Mouse (Mus musculus) G1E (cell line): Measurements from ENCODE around the gene Olfr1204. TPM values are rescaled to one million over a fixed set of nuclear protein-coding genes. Genes with fewer than 3 reads are reported as not detected.

ENCODE experiments used
- ATAC-seq: 2 replicates; pipeline ENCODE4 v1.8.0; 2016; ENCODE audit warnings: mild to moderate bottlenecking; ENCODE audit not compliant: insufficient number of reproducible peaks, poor library complexity, low FRiP score, severe bottlenecking; ENCODE audit errors: extremely low read depth
- DNase-seq: peaks from one replicate; pipeline ENCODE4 v3.0.0; 2012; ENCODE audit warnings: low spot score
- H3K27me3 ChIP-seq: 2 replicates; pipeline ENCODE4 v1.6.1; 2012; ENCODE audit warnings: mild to moderate bottlenecking, low read length, inconsistent platforms; ENCODE audit not compliant: insufficient read depth
- H3K36me3 ChIP-seq: replicated peaks from 2 replicates; pipeline ENCODE3; 2012; ENCODE audit warnings: mild to moderate bottlenecking, inconsistent platforms
- H3K4me1 ChIP-seq: 2 replicates; pipeline ENCODE4 v1.6.1; 2012; ENCODE audit warnings: low read depth, low read length, inconsistent platforms, mixed read lengths; ENCODE audit not compliant: insufficient read depth
- H3K4me3 ChIP-seq: 2 replicates; pipeline ENCODE4 v1.5.1; 2012; ENCODE audit warnings: low read depth, mild to moderate bottlenecking, inconsistent platforms, low read length, moderate library complexity, mixed read lengths
- H3K9me3 ChIP-seq: replicated peaks from 2 replicates; pipeline ENCODE4 v1.6.1; 2012; ENCODE audit warnings: inconsistent platforms
- CTCF ChIP-seq: IDR thresholded peaks from 2 replicates; pipeline ENCODE4 v1.5.1; 2012; ENCODE audit warnings: low read depth, low read length, inconsistent platforms, mixed read lengths
- GATA1 ChIP-seq: IDR thresholded peaks from 2 replicates; pipeline ENCODE4 v1.6.1; 2012; ENCODE audit warnings: borderline replicate concordance, low read length, inconsistent platforms, mixed read lengths
- GATA2 ChIP-seq: IDR thresholded peaks from 2 replicates; pipeline ENCODE4 v1.6.1; 2012; ENCODE audit warnings: low read depth, low read length, inconsistent platforms, borderline replicate concordance
- POLR2AphosphoS5 ChIP-seq: IDR thresholded peaks from 2 replicates; pipeline ENCODE4 v1.6.1; 2012; ENCODE audit warnings: low read depth, low read length, inconsistent platforms; ENCODE audit not compliant: insufficient replicate concordance
- TAL1 ChIP-seq: conservative IDR thresholded peaks from 2 replicates; pipeline ENCODE4 v1.6.1; 2012; ENCODE audit warnings: low read depth, low read length, inconsistent platforms, mixed read lengths
- polyA plus RNA-seq: library from polyadenylated mRNA; stranded (reverse); fragments of >175 nt; gene quantifications from 2 replicates; pipeline ENCODE4 v1.2.3, GENCODE M21; 2012
- total RNA-seq, 2 experiments: library from RNA; stranded (forward) in 1 of 2; stranded (reverse) in 1 of 2; fragments of 200-1000 nt in 1 of 2; fragments of >200 nt in 1 of 2; fragmentation: Nextera tagmentation in 1 of 2; gene quantifications; 2 replicates each; pipeline ENCODE4 v1.2.3; 2014 to 2017

The Olfr1204 gene
- not detected in 2 replicates for total RNA-seq (2014; fragmentation: Nextera tagmentation)
- total RNA-seq (2017) = 0.06 and 0.11 TPM in 2 replicates
- not detected in 2 replicates for polyA plus RNA-seq

DNA sequence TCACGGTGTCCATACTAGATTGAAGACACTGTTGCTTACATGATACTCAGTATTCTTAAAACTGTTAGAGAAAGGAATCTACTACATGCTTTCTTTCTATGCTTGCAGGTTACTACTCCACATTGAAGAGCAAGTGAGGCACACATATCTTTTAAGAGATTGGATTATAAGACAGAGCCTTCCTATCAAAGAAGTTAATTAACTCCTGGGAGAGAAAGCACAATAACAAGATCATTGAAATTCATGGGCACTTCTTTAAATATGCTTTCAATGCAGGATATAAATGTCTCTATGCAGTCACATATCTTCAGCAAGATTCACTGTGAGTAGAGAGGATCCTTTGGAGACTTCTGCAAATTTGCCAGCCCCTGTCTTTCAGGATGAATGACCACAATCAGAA is at the start of gene Olfr1204:
TSS of gene Olfr1204 (plus strand) at position 301 of the 400 bp plus-strand sequence.
- H3K4me1 ChIP-seq = no peaks in the 10 kb centered on the region
- no peaks in the 10 kb centered on the region; the same call in 1 of the 2 replicates for H3K9me3 ChIP-seq
- no peaks in the 10 kb centered on the region for H3K36me3 ChIP-seq
- DNase-seq (no peak), ATAC-seq (no peak)
- H3K27me3 ChIP-seq = no peaks in the 10 kb centered on the region
- TF ChIP-seq GATA1 = no peak
- no peak for TF ChIP-seq CTCF
- TF ChIP-seq GATA2 = no peak
- no peak for TF ChIP-seq TAL1
- no peak for TF ChIP-seq POLR2AphosphoS5
- no peak within 1 kb of the TSS for H3K4me3 ChIP-seq

DNA sequence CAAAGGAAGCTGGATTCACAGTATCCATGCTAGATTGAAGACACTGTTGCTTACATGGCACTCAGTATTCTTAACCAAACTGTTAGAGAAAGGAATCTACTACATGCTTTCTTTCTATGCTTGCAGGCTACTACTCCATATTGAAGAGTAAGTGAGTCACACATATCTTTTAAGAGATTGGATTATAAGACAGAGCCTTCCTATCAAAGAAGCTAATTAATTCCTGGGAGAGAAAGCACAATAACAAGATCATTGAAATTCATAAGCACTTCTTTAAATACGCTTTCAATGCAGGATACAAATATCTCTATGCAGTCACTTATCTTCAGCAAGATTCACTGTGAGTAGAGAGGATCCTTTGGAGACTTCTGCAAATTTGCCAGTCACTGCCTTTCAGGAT is 34.9 kb upstream of the Olfr1204 start, which contains the start of gene Olfr1202:
TSS of gene Olfr1202 (plus strand) at position 301 of the 400 bp plus-strand sequence.
- no peak for DNase-seq
- H3K9me3 ChIP-seq = no peaks in the 10 kb centered on the region
- ATAC-seq = no peak
- H3K27me3 ChIP-seq = no peaks in the 10 kb centered on the region
- no peaks in the 10 kb centered on the region for H3K4me1 ChIP-seq
- no peak for TF ChIP-seq GATA1
- no peak for TF ChIP-seq CTCF
- TF ChIP-seq GATA2 = no peak
- TF ChIP-seq TAL1 = no peak
- no peak within 1 kb of the TSS for H3K4me3 ChIP-seq
- H3K36me3 ChIP-seq = no peaks in the 10 kb centered on the region

GRCm38 (mm10) chr2:88829437-88829836 is 19.7 kb upstream of the Olfr1204 start, which contains the start of gene Olfr1205:
Gene Olfr1205 (plus strand): TSS chr2:88829737.
- 0 out of 2 replicates have a peak, but pooled peaks cover 5% of the 10 kb centered on the region for H3K9me3 ChIP-seq
- ATAC-seq (no peak), DNase-seq (no peak)
- H3K27me3 ChIP-seq = no peaks in the 10 kb centered on the region
- H3K36me3 ChIP-seq = no peaks in the 10 kb centered on the region
- no peaks in the 10 kb centered on the region for H3K4me1 ChIP-seq
- TF ChIP-seq CTCF (no peak), GATA1 (no peak), TAL1 (no peak), POLR2AphosphoS5 (no peak), GATA2 (no peak)
- no peak within 1 kb of the TSS for H3K4me3 ChIP-seq

GRCm38 (mm10) chr2:88838477-88838876 is 10.6 kb upstream of the Olfr1204 start:
- no peaks in the 10 kb centered on the region for H3K9me3 ChIP-seq
- no peak for ATAC-seq
- H3K4me3 ChIP-seq = no peak overlapping the region
- TF ChIP-seq GATA1 (no peak), POLR2AphosphoS5 (no peak), TAL1 (no peak)
- DNase-seq = no peak
- H3K27me3 ChIP-seq = no peaks in the 10 kb centered on the region
- no peaks in the 10 kb centered on the region for H3K4me1 ChIP-seq
- no peaks in the 10 kb centered on the region for H3K36me3 ChIP-seq

DNA sequence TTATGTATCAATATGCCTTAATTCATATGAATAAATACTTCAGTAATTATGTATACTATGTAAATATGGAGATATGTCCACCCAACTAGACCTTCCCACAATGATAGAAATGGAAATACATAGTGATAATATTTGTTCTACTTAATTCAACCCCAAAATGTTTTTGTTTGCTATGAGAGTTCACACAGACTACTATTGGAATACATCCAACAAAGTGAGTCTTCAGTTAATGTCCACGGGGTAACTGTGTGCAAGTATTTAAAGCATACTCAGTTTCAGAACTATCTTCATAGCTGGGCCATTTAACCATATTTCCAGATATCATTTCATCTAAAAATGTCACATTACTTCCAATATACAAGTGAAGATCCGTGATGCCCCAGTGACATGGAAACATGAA is 13.8 kb downstream of the Olfr1204 start, which contains the start of gene Olfr1206:
TSS of gene Olfr1206 (plus strand) at position 301 of the 400 bp plus-strand sequence.
- Histone ChIP-seq H3K27me3 (no peaks in the 10 kb centered on the region), H3K36me3 (no peaks in the 10 kb centered on the region), H3K4me1 (no peaks in the 10 kb centered on the region), H3K4me3 (no peak within 1 kb of the TSS), H3K9me3 (peaks cover 9% of the 10 kb centered on the region)
- ATAC-seq = no peak
- DNase-seq = no peak
- TF ChIP-seq CTCF (no peak), POLR2AphosphoS5 (no peak), GATA2 (no peak), TAL1 (no peak)

- H3K4me1 ChIP-seq = no peaks in the 10 kb centered on the region
- no peak within 1 kb of the TSS for H3K4me3 ChIP-seq
- H3K36me3 ChIP-seq = no peaks in the 10 kb centered on the region
- 0 out of 2 replicates have a peak, but pooled peaks cover 5% of the 10 kb centered on the region for H3K9me3 ChIP-seq
- no peaks in the 10 kb centered on the region for H3K27me3 ChIP-seq
- ATAC-seq (no peak), DNase-seq (no peak)
- TF ChIP-seq CTCF (no peak), TAL1 (no peak), GATA2 (no peak), POLR2AphosphoS5 (no peak), GATA1 (no peak)
Measured at GRCm38 (mm10) chr2:88902211-88902610, 53.1 kb downstream of the Olfr1204 start, which contains the start of gene Olfr1208. Gene Olfr1208 (minus strand): TSS chr2:88902311.

Other genes with a start within 250 kb of the Olfr1204 start
Only the 20 nearest of the 24 such genes appear.
- not detected in 2 replicates for gene Olfr1193, start 173.7 kb upstream of the Olfr1204 start, total RNA-seq (2014; fragmentation: Nextera tagmentation)
- 0.12 and 0.55 TPM in 2 replicates for gene Olfr1193, start 173.7 kb upstream of the Olfr1204 start, total RNA-seq (2017)
- gene Olfr1193, start 173.7 kb upstream of the Olfr1204 start, polyA plus RNA-seq = not detected in 2 replicates
- gene Olfr1195, start 160.1 kb upstream of the Olfr1204 start, total RNA-seq (2014; fragmentation: Nextera tagmentation) = not detected in 2 replicates
- gene Olfr1195, start 160.1 kb upstream of the Olfr1204 start, total RNA-seq (2017) = not detected in 2 replicates
- gene Olfr1195, start 160.1 kb upstream of the Olfr1204 start, polyA plus RNA-seq = not detected in 2 replicates
- not detected in 2 replicates for gene Olfr1196, start 144.7 kb upstream of the Olfr1204 start, total RNA-seq (2014; fragmentation: Nextera tagmentation)
- 0.06 and 0.11 TPM in 2 replicates for gene Olfr1196, start 144.7 kb upstream of the Olfr1204 start, total RNA-seq (2017)
- not detected in 2 replicates for gene Olfr1196, start 144.7 kb upstream of the Olfr1204 start, polyA plus RNA-seq
- not detected in 2 replicates for gene Olfr1197, start 116.9 kb upstream of the Olfr1204 start, total RNA-seq (2014; fragmentation: Nextera tagmentation)
- 0.05 TPM in 1 of 2 replicates, not detected in the other for gene Olfr1197, start 116.9 kb upstream of the Olfr1204 start, total RNA-seq (2017)
- not detected in 2 replicates for gene Olfr1197, start 116.9 kb upstream of the Olfr1204 start, polyA plus RNA-seq
- not detected in 2 replicates for gene Olfr1198, start 97.9 kb upstream of the Olfr1204 start, total RNA-seq (2014; fragmentation: Nextera tagmentation)
- 0.05 TPM in 1 of 2 replicates, not detected in the other for gene Olfr1198, start 97.9 kb upstream of the Olfr1204 start, total RNA-seq (2017)
- not detected in 2 replicates for gene Olfr1198, start 97.9 kb upstream of the Olfr1204 start, polyA plus RNA-seq
- gene Olfr1199, start 88.8 kb upstream of the Olfr1204 start, total RNA-seq (2014; fragmentation: Nextera tagmentation) = not detected in 2 replicates
- gene Olfr1199, start 88.8 kb upstream of the Olfr1204 start, total RNA-seq (2017) = 0.11 TPM in 1 of 2 replicates, not detected in the other
- gene Olfr1199, start 88.8 kb upstream of the Olfr1204 start, polyA plus RNA-seq = not detected in 2 replicates
- not detected in 2 replicates for gene Olfr1200, start 78.8 kb upstream of the Olfr1204 start, total RNA-seq (2014; fragmentation: Nextera tagmentation)
- 0.38 TPM in 1 of 2 replicates, not detected in the other for gene Olfr1200, start 78.8 kb upstream of the Olfr1204 start, total RNA-seq (2017)
- not detected in 2 replicates for gene Olfr1200, start 78.8 kb upstream of the Olfr1204 start, polyA plus RNA-seq
- gene Olfr1201, start 56.3 kb upstream of the Olfr1204 start, total RNA-seq (2014; fragmentation: Nextera tagmentation) = not detected in 2 replicates
- 0.11 and 0.17 TPM in 2 replicates for gene Olfr1201, start 56.3 kb upstream of the Olfr1204 start, total RNA-seq (2017)
- not detected in 2 replicates for gene Olfr1201, start 56.3 kb upstream of the Olfr1204 start, polyA plus RNA-seq
- not detected in 2 replicates for gene Olfr1202, start 34.8 kb upstream of the Olfr1204 start, total RNA-seq (2014; fragmentation: Nextera tagmentation)
- 0.06 and 0.11 TPM in 2 replicates for gene Olfr1202, start 34.8 kb upstream of the Olfr1204 start, total RNA-seq (2017)
- gene Olfr1202, start 34.8 kb upstream of the Olfr1204 start, polyA plus RNA-seq = not detected in 2 replicates
- not detected in 2 replicates for gene Olfr1205, start 19.6 kb upstream of the Olfr1204 start, total RNA-seq (2014; fragmentation: Nextera tagmentation)
- gene Olfr1205, start 19.6 kb upstream of the Olfr1204 start, total RNA-seq (2017) = 0.05 TPM in 1 of 2 replicates, not detected in the other
- gene Olfr1205, start 19.6 kb upstream of the Olfr1204 start, polyA plus RNA-seq = not detected in 2 replicates
- gene Olfr1206, start 13.9 kb downstream of the Olfr1204 start, total RNA-seq (2014; fragmentation: Nextera tagmentation) = not detected in 2 replicates
- 0.16 TPM in 1 of 2 replicates, not detected in the other for gene Olfr1206, start 13.9 kb downstream of the Olfr1204 start, total RNA-seq (2017)
- gene Olfr1206, start 13.9 kb downstream of the Olfr1204 start, polyA plus RNA-seq = not detected in 2 replicates
- gene Olfr1208, start 53.0 kb downstream of the Olfr1204 start, total RNA-seq (2014; fragmentation: Nextera tagmentation) = not detected in 2 replicates
- 0.11 and 0.17 TPM in 2 replicates for gene Olfr1208, start 53.0 kb downstream of the Olfr1204 start, total RNA-seq (2017)
- gene Olfr1208, start 53.0 kb downstream of the Olfr1204 start, polyA plus RNA-seq = not detected in 2 replicates
- gene Olfr1209, start 65.9 kb downstream of the Olfr1204 start, total RNA-seq (2014; fragmentation: Nextera tagmentation) = not detected in 2 replicates
- 0.05 TPM in 1 of 2 replicates, not detected in the other for gene Olfr1209, start 65.9 kb downstream of the Olfr1204 start, total RNA-seq (2017)
- 0.07 TPM in 1 of 2 replicates, not detected in the other for gene Olfr1209, start 65.9 kb downstream of the Olfr1204 start, polyA plus RNA-seq
- not detected in 2 replicates for gene Olfr1211, start 88.8 kb downstream of the Olfr1204 start, total RNA-seq (2014; fragmentation: Nextera tagmentation)
- gene Olfr1211, start 88.8 kb downstream of the Olfr1204 start, total RNA-seq (2017) = 0.05 TPM in 1 of 2 replicates, not detected in the other
- not detected in 2 replicates for gene Olfr1211, start 88.8 kb downstream of the Olfr1204 start, polyA plus RNA-seq
- not detected in 2 replicates for gene Olfr1212, start 104.7 kb downstream of the Olfr1204 start, total RNA-seq (2014; fragmentation: Nextera tagmentation)
- gene Olfr1212, start 104.7 kb downstream of the Olfr1204 start, total RNA-seq (2017) = 0.06 and 0.55 TPM in 2 replicates
- gene Olfr1212, start 104.7 kb downstream of the Olfr1204 start, polyA plus RNA-seq = not detected in 2 replicates
- not detected in 2 replicates for gene Gm13762, start 131.0 kb downstream of the Olfr1204 start, total RNA-seq (2014; fragmentation: Nextera tagmentation)
- 0.17 TPM in 1 of 2 replicates, not detected in the other for gene Gm13762, start 131.0 kb downstream of the Olfr1204 start, total RNA-seq (2017)
- not detected in 2 replicates for gene Gm13762, start 131.0 kb downstream of the Olfr1204 start, polyA plus RNA-seq
- gene Olfr1214, start 143.4 kb downstream of the Olfr1204 start, total RNA-seq (2014; fragmentation: Nextera tagmentation) = not detected in 2 replicates
- 0.16 TPM in 1 of 2 replicates, not detected in the other for gene Olfr1214, start 143.4 kb downstream of the Olfr1204 start, total RNA-seq (2017)
- not detected in 2 replicates for gene Olfr1214, start 143.4 kb downstream of the Olfr1204 start, polyA plus RNA-seq
- gene Olfr1215, start 157.7 kb downstream of the Olfr1204 start, total RNA-seq (2014; fragmentation: Nextera tagmentation) = not detected in 2 replicates
- not detected in 2 replicates for gene Olfr1215, start 157.7 kb downstream of the Olfr1204 start, total RNA-seq (2017)
- not detected in 2 replicates for gene Olfr1215, start 157.7 kb downstream of the Olfr1204 start, polyA plus RNA-seq
- gene Olfr1216, start 169.0 kb downstream of the Olfr1204 start, total RNA-seq (2014; fragmentation: Nextera tagmentation) = not detected in 2 replicates
- 0.06 TPM in 1 of 2 replicates, not detected in the other for gene Olfr1216, start 169.0 kb downstream of the Olfr1204 start, total RNA-seq (2017)
- not detected in 2 replicates for gene Olfr1216, start 169.0 kb downstream of the Olfr1204 start, polyA plus RNA-seq
- gene Olfr1217, start 182.8 kb downstream of the Olfr1204 start, total RNA-seq (2014; fragmentation: Nextera tagmentation) = not detected in 2 replicates
- gene Olfr1217, start 182.8 kb downstream of the Olfr1204 start, total RNA-seq (2017) = 0.12 and 0.16 TPM in 2 replicates
- not detected in 2 replicates for gene Olfr1217, start 182.8 kb downstream of the Olfr1204 start, polyA plus RNA-seq